Mouse (Mus musculus) CH12.LX (cell line): ENCODE measurements around the gene Wnt5b.

Source experiments
- KAT2A ChIP-seq: IDR thresholded peaks from 2 replicates; pipeline ENCODE4 v1.6.1; 2012; ENCODE audit warnings: low read length, improper control_type of control experiment, inconsistent platforms; ENCODE audit not compliant: insufficient replicate concordance
- POLR2A ChIP-seq: IDR thresholded peaks from 2 replicates; pipeline ENCODE4 v1.6.1; 2011; ENCODE audit warnings: low read depth, mild to moderate bottlenecking, improper control_type of control experiment, low read length

GRCm38 (mm10) chr6:119514085-119514484 is 30.1 kb downstream of the Wnt5b start:
- TF ChIP-seq POLR2A (no peak), KAT2A (no peak)
